Mouse (Mus musculus) cerebellum, adult (tissue): ENCODE results near the gene Slc22a6.

Experiments
- ATAC-seq: cut with Nextera tagmentation; 2 replicates; pipeline ENCODE4 v1.9.2; 2017; ENCODE audit warnings: mild to moderate bottlenecking, moderate library complexity, mixed read lengths; ENCODE audit not compliant: insufficient number of reproducible peaks, low FRiP score, low TSS enrichment

Slc22a6 gene

DNA sequence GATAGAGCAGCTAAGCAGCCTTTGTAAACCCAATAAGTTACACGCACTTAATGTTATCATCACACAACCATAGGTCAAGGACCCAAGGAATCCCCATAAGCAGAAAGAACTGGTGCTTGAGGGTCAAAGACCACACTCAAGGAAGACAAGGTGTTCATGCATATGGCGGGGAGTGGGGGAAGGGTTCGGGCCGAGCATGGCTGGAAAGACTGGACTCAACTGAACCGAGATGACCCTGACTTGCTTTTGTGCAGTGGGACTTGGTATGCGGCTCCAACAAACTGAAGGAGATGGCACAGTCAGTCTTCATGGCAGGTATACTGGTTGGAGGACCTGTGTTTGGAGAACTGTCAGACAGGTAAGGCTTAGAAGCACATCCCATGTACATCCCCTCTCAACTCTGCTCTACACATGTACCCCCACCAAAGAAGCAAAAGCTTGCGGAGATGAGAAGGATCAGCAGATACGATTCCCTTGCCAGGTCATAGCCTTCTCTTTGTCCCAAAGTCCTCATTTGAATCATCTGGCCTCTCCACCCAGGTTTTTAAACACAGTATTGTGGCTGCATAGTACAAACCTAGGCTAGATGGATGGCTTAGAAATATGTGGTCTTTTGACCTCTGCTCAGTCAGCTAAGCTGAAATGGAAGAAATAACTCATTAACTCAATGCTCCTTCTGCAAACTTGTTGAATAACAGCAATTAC, 13.2 kb upstream of the Slc22a6 start:
- ATAC-seq: no peak

DNA sequence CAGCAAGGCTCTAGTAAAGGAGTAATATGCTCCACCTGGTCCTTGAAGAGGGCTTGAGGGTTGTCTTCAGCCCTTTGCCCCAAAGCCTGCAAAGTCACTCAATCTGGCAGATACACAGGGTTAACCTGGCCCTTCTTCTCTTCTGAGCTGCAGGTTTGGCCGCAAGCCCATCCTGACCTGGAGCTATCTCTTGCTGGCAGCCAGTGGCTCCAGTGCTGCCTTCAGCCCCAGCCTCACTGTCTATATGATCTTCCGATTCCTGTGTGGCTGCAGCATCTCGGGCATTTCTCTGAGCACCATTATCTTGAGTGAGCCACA, 12.6 kb upstream of the Slc22a6 start:
- no peak for ATAC-seq

DNA sequence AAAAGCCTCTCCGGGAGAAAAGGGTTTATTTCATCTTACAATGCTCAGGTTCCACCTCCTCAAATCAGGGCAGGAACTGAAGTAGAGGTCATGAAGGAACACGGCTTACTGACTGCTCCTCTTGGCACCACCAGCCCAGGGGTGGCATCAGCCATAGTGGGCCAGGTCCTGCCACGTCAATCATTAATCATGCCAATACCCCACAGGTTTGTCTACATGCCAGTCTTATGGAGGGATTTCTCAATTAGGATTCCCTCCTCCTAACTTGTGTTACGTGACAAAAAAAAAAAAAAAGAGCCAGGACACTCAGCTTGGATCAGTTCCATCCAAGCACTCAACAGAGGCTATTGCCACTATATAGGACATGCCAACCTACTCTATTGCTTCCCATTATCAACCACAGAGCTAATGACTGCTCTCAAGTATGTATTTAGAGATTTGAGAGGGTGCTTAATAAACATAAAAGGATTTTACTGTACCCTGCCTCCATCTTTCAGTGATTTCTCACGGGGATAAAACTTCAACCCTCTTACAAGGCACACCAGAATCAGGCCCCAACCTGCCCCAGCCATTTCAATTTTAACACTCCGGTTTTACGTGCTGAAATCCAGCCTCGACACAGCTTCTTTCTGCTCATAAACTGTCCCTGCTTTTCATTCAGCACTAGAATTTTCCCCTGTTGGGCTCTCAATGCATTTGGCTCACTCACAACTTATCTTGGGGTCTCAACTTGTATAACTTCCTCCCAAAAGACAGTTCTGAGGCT, 6.3 kb upstream of the Slc22a6 start:
- ATAC-seq: no peak

DNA sequence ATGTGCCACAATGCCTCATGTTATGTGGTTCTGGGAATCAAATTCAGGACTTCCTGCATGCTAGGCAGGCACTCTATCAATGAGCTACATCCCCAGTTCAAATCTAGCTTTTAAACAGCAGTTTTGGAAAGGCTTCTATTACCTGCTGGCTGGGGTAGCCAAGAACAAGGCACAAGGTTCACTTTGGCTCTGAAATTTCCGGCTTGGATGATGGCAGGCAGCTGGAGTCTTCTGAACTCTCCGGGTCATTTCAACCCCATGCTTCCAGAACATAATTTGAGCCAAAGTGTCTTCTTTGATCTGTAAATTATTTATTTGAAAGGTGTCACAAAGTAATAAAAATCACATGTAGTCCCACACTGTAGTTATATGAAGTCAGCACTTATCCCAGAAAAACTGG, 4.7 kb upstream of the Slc22a6 start:
- no peak for ATAC-seq

DNA sequence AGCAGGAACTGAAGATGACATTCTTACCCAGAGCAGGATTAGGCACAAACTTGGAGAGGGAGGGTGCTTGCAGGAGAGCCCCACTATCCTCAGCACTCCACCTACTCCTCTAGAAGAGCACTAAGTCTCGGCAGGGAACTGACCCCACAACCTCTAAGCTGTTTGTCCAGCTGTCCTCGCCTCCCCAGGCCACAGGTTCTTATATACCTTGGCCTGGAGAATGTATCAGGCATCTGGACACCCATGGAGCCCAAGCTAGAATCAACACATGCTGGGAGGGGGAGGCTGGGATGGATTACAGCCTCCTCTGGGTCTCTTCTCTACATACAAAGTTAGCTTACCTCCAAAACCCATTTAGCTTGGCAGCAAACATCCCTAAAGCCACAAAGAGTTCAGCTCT, 3.5 kb upstream of the Slc22a6 start:
- ATAC-seq: no peak

DNA sequence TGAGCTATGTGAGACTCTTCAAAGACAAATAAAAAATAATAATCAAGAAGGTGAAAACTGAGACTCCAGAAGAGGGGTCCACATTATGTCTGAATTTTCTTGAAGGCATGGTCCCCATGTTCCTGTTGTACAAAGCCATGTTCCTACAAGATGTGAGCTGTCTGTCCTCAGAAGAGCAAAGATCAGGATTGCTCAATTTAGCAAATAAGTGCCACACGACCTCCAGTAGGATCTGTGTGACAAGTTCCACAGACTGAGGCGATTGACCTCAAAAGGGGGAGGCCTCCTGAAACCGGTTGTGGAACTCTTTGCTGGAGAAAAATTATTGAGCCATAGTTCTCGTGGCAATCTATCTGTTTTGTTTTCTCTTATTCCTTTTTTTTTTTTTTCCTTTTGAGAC, 1.5 kb upstream of the Slc22a6 start:
- ATAC-seq: no peak

DNA sequence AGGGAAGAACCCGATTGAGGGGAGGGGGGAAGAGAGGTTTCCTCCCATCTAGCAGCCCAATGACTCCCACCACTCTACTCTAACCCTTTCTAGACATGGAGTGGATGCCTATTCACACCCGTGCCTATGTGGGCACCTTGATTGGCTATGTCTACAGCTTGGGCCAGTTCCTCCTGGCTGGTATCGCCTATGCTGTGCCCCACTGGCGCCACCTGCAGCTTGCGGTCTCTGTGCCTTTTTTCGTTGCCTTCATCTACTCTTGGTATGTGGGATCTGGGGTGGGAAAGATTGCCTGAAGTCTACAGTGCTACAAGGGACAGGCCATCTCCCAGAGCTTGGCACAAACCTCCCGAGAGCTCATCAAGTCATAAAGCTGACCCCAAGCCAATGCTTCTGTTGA, 3.3 kb downstream of the Slc22a6 start:
- no peak for ATAC-seq

DNA sequence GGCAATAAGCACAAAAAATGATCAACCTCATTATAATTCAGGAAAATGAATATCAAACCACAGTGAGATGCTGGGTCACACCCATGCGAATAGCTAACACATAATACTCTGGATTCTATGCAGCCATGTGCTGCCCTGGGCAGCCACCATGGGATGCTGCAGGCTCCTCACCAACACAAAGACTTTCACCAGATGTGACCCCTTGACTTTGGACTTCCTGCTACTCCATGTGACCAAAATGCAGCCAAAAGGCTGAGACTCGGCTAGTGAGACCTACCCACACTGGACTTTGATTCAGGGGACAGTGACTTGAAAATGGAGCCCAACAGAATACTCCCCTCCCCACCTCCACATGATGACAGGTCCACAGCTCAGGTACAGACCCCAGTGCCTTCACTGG, 12.4 kb downstream of the Slc22a6 start:
- ATAC-seq: no peak

DNA sequence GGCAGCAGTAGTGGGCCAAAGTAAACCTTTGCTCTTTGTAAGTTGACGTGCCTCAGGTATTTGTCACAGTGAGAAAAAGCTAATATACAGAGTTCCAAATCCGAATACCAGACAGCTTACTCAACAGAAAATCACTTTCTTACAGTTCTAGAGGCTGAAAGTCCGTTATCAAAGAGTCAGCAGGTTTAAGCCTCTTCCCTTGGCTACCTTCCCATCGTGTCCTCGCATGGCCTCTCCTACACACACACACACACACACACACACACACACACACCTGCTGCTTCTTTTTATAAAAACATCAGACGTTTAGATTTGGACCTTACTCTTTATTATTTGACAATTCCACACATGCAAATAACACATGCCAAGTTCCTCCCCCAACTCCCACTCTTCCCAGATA, 13.0 kb downstream of the Slc22a6 start:
- ATAC-seq: no peak

DNA sequence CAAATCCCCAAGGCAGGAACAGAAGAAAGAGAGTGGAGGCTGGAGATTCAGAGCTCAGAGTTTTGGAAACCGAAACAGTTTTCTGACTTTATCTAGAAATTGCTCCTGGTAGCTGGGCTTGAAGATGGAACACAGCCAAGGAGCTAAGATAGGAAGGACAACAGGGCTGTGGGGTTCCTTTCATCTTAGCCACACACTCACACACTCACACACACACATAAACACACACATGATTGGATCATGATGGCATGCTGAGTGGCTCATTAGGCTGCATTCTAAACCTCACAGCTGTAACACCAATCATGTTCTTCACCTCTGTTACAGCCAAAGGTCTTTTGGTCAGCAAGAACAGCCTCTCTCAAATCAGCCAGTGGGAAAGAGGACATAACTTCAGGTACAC, 14.2 kb downstream of the Slc22a6 start:
- no peak for ATAC-seq

DNA sequence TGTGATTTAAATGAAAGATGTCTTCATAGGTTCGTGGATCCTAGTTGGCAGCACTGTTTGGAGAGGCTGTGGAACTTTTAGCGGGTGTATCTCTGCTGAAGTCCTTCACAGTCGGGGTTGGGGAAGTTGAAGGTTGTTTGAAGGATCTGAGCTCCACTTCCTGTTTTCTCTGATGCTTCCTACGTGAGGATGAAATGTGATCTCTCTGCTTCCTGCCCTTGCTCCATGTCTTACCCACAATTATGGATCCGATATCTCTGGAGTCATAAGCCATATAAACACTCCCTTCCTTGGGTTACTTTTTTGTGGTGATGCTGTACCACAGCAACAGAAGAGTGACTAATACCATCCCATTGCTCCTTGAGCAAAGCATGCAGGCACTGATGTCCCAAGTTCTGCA, 24.2 kb downstream of the Slc22a6 start:
- ATAC-seq: no peak

DNA sequence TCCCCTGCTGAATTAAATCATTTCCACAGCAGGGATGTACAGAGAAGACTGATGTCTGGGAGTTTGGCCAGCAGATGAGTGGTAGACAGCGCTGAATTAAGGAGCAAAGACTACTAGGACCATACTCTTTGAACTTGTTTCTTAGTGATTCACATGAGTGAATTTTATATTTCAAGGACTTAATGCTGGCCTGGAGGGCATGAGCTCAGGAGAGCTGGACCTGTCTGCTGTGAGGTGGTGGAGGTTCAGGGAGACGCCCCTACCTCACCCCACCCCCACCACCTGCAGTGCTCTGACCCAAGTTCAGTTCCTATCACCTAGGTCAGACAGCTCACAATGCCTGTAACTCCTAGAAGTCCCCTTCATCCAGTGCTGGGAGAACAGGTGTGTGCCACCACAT, 28.6 kb downstream of the Slc22a6 start:
- ATAC-seq: no peak

DNA sequence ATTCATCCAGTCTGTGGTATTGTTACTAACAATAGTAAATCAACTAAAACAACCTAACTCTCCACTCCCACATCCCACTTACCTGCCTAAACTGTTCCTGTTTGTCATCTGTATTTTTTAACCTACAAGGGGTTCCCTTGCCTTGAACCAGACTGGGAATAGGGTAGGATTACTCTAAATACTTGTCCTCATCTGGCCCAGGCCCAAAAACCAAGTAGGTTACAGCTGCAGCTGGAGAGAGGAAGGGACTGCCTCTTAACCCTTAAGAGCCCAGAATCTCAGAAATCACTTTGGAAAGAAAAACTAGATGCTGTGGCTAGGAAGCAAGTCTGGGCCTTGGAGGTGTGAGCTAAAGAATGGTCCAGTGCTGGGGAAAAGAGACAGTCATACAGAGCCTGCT, 38.0 kb downstream of the Slc22a6 start:
- no peak for ATAC-seq

DNA sequence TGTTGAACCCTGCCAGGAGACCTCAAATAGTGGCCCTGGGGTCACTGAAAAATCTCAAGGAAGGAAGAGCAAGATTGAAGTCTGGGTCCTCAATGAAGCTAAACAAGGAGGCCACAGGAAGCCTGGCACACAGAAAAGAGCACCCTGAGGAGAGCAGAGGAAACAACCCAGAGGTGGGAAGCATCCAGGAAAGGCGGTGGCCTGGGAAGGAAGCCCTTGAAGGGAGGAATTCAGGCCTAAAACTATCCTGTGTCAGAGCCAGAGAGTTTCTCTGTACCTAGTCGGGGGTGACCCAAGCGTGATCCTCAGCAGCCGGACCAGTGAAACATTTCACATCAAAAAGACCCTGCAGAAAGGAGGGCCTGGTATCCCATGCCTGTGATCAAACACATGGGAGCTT, 38.5 kb downstream of the Slc22a6 start:
- no peak for ATAC-seq

DNA sequence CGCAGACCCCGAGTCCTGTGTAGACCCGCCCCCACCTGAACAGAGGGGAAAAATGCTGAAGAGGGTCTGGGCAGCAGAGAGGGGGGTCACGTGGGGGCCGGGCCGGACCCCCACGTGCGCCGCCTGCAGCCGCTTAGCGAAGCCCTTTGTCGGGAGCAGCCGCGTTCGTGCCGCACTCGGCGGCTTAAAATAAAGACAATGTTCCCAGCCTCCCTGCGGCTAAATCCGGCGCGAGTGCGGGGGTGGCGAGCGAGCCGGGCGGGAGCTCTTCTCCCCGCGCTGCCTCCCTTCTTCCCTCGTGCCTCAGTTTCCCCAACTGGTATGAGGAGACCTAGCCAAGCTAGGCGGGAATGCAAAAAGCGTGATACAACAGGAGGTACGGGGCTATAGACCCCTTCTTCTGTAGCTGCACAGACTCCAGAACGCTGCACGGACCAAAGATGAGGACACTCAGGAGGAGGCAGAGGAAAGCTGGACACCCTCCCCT, 44.0 kb downstream of the Slc22a6 start:
- ATAC-seq: no peak

DNA sequence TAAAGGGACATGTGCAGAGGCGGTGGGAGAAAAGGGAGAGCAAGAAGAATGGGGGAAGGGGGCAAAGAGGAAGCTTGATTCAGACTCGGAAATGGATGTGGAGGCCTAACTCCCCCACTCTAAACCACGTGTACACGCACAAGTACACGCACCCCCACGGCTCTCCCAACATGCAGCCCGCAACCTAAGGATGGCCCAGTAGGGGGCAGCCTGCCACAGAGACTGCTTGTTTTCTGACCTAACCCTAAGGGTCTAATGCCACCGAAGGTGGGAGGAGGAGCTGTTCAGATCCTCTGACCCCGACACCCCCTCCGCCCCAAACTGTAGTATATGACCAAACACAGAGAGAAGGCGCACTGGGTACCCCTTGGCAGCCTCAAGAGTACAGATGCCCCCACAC, 44.5 kb downstream of the Slc22a6 start:
- no peak for ATAC-seq

DNA sequence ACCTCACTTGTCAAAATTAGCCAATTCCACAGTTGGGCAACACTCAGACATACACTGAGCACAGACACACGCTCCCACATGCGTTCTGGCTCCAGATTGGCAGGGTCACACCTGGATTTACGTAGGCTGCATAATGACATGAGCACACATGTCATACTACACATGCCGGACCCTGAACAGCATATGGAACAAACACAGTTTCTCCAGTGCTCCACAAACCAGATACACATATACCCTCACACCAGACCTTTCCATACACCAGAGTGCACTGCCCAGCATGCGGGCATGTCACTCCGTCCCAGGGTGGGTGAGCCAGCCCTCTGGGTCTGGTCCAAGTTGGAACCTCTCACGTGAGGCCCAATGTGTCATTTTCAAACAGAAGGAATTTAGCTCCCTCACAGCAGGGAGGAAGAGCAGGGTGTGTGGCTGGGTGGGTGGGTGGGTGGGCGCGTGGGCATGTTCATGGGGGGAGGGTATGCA, 45.6 kb downstream of the Slc22a6 start, which contains the start of gene Chrm1:
Gene Chrm1 (plus strand): TSS at position 430 of the 480 bp plus-strand sequence.
- no peak for ATAC-seq

DNA sequence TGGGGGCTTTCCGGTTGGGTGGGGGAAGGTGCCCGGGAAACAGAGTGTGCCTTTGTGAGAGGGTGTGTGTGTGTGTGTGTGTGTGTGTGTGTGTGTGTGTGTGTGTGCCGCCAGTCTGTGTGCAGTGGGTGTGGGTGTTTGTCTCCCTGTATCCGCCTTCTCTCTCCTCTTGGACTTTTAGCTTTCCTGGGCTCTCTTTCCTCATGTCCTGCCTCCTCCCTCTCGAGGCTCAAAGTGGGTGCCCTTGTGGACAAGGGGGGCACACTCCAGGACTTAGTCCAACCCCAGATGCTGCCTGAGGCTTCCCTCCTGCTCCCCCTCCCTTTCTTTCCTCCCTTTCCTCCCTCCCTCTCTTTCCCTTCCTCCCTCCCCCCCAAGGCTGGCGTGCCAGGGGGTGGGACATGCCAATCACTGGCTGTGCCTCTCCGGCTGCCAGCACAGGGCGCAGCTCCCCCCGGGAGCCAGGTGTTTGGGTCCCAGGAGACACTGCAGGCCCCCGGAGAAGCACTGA, 46.1 kb downstream of the Slc22a6 start:
- no peak for ATAC-seq

DNA sequence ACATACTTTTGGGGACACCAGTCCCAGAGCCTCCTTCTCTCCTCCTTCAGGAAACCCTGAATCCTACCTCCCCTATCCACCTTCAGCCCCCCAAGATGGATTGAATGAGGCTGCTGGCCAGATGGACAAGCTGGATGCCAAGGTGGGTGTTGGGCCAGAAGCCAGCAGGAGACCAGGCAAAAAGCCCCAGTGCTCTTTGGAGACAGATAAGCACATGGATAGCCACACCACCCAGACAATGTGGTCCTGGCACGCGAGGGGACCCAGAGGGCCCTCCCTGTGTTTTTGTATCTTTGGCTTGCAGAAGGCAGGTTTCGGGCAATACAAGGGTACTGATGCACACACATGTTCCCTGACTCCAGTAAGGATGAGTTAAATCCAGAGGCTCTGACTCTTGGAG, 47.0 kb downstream of the Slc22a6 start:
- no peak for ATAC-seq

DNA sequence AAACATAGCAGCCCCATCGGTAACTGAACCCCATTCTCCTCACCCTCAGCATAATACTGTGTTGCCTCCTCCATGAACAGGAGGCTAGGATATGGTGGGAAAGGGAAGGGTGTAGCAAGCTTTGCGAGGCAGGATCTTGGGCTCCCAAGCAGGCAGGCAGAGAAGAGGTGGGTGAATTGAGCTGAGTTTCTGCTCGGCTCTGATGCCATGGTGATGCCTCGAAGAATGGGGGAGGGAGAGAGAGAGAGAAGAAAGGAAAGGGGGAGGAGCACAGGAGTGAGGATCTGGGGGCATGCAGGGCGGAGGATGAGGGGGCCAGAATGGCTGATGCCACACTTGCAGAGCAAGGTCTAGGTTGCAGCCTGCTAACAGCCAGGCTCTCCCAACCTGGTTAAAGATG, 47.9 kb downstream of the Slc22a6 start:
- no peak for ATAC-seq

DNA sequence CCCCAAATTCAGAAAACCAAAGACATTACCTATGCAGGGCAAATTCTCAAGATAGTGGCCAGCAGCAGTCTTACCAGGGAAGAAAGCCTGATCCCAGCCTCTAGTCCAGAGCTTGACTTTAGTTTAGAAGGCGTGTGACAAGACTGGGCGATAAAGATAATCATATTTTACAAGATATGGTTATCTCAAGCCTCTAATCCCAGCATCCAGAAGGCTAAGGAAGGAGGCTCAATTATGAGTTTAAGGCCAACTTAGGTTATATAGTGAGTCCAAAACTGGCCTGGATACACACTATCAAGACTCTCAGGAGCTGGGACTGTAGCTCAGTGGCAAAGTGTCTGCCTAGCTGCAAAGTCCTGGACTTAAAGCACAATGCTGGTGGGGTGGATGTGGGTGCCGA, 55.0 kb downstream of the Slc22a6 start:
- no peak for ATAC-seq
